Mouse (Mus musculus) CH12.LX (cell line): ENCODE data around the gene Lysmd3. TPM values are rescaled to one million over a fixed set of nuclear protein-coding genes. Genes with fewer than 3 reads are reported as not detected.

Experiments
- DNase-seq: peaks from one replicate; pipeline ENCODE4 v3.0.0-alpha.2; 2013; ENCODE audit errors: extremely low read depth
- H3K27ac ChIP-seq: 2 replicates; pipeline ENCODE4 v1.5.1; 2012; ENCODE audit warnings: low read depth, mild to moderate bottlenecking, control low read depth, moderate library complexity; ENCODE audit not compliant: insufficient read depth
- H3K27me3 ChIP-seq: replicated peaks from 2 replicates; pipeline ENCODE3; 2012; ENCODE audit warnings: inconsistent platforms
- H3K36me3 ChIP-seq, 2 experiments: replicated peaks in 1 of 2; 2 replicates each; pipeline versions ENCODE3 to v1.6.1; 2012; ENCODE audit warnings: inconsistent platforms in 1 of 2, low read length in 1 of 2, mild to moderate bottlenecking in 1 of 2, mixed read lengths in 1 of 2, moderate library complexity in 1 of 2; ENCODE audit not compliant: control insufficient read depth in 1 of 2, insufficient read depth in 1 of 2
- H3K4me1 ChIP-seq, 2 experiments: 2 replicates each; pipeline ENCODE4 v1.6.1; 2012; ENCODE audit warnings: inconsistent platforms in 1 of 2, moderate library complexity in 1 of 2; ENCODE audit not compliant: insufficient read depth in 2 of 2, control insufficient read depth in 1 of 2
- H3K4me2 ChIP-seq: 2 replicates; pipeline ENCODE4 v1.6.1; 2012; ENCODE audit warnings: low read depth, mild to moderate bottlenecking, control low read depth; ENCODE audit not compliant: poor library complexity, insufficient read depth, severe bottlenecking
- H3K4me3 ChIP-seq, 3 experiments: fragments of 150-350 bp in 1 of 3; sonication (generic) in 1 of 3; replicated peaks in 1 of 3; 2 replicates each; pipeline versions ENCODE3 to v1.5.1; 2011 to 2012; ENCODE audit warnings: low read depth in 2 of 3, low read length in 2 of 3, mild to moderate bottlenecking in 2 of 3, moderate library complexity in 2 of 3, control low read depth in 1 of 3, improper control_type of control experiment in 1 of 3, inconsistent platforms in 1 of 3, mixed read lengths in 1 of 3; ENCODE audit not compliant: poor library complexity in 1 of 3
- H3K79me2 ChIP-seq: replicated peaks from 2 replicates; pipeline ENCODE4 v1.6.1; 2012; ENCODE audit warnings: mild to moderate bottlenecking, moderate library complexity; ENCODE audit not compliant: control insufficient read depth, poor library complexity, insufficient read depth, severe bottlenecking; ENCODE audit errors: extremely low read depth
- H3K9ac ChIP-seq: 2 replicates; pipeline ENCODE4 v1.6.1; 2012; ENCODE audit warnings: low read depth, mild to moderate bottlenecking, control low read depth, moderate library complexity; ENCODE audit not compliant: insufficient read depth
- H3K9me3 ChIP-seq: replicated peaks from 2 replicates; pipeline ENCODE3; 2012; ENCODE audit warnings: low read length, inconsistent platforms, mixed read lengths
- CHD1 ChIP-seq: IDR thresholded peaks from 2 replicates; pipeline ENCODE4 v1.6.1; 2012; ENCODE audit warnings: low read depth, low read length, improper control_type of control experiment, inconsistent platforms
- ELF1 ChIP-seq: IDR thresholded peaks from 2 replicates; pipeline ENCODE4 v1.6.1; 2014; ENCODE audit warnings: low read depth, mild to moderate bottlenecking, inconsistent platforms, low read length, improper control_type of control experiment
- HCFC1 ChIP-seq: IDR thresholded peaks from 2 replicates; pipeline ENCODE4 v1.6.1; 2012; ENCODE audit warnings: low read depth, mild to moderate bottlenecking, inconsistent platforms, low read length, improper control_type of control experiment
- IRF4 ChIP-seq: IDR thresholded peaks from 2 replicates; pipeline ENCODE4 v1.6.1; 2014; ENCODE audit warnings: low read depth, mild to moderate bottlenecking, inconsistent platforms, low read length, improper control_type of control experiment
- JUN ChIP-seq: IDR thresholded peaks from 2 replicates; pipeline ENCODE4 v1.6.1; 2011; ENCODE audit warnings: low read depth, mild to moderate bottlenecking, low read length, improper control_type of control experiment, moderate library complexity; ENCODE audit not compliant: insufficient read depth
- KAT2A ChIP-seq: IDR thresholded peaks from 2 replicates; pipeline ENCODE4 v1.6.1; 2012; ENCODE audit warnings: low read length, improper control_type of control experiment, inconsistent platforms; ENCODE audit not compliant: insufficient replicate concordance
- MAFK ChIP-seq: IDR thresholded peaks from 2 replicates; pipeline ENCODE4 v1.6.1; 2011; ENCODE audit warnings: low read length, improper control_type of control experiment; ENCODE audit not compliant: insufficient replicate concordance
- MAZ ChIP-seq: IDR thresholded peaks from 2 replicates; pipeline ENCODE4 v1.6.1; 2012; ENCODE audit warnings: low read depth, mild to moderate bottlenecking, inconsistent platforms, low read length, improper control_type of control experiment, moderate library complexity
- MXI1 ChIP-seq: IDR thresholded peaks from 2 replicates; pipeline ENCODE4 v1.6.1; 2011; ENCODE audit warnings: mild to moderate bottlenecking, low read depth, low read length, improper control_type of control experiment
- NRF1 ChIP-seq: IDR thresholded peaks from 2 replicates; pipeline ENCODE4 v1.6.1; 2014; ENCODE audit warnings: low read depth, mild to moderate bottlenecking, inconsistent platforms, low read length, improper control_type of control experiment, moderate library complexity
- PAX5 ChIP-seq: IDR thresholded peaks from 2 replicates; pipeline ENCODE4 v1.6.1; 2012; ENCODE audit warnings: low read length, inconsistent platforms, mixed read lengths
- POLR2AphosphoS2 ChIP-seq: IDR thresholded peaks from 2 replicates; pipeline ENCODE4 v1.6.1; 2011; ENCODE audit warnings: low read depth, low read length, improper control_type of control experiment
- SIN3A ChIP-seq: IDR thresholded peaks from 2 replicates; pipeline ENCODE4 v1.6.1; 2012; ENCODE audit warnings: low read length, improper control_type of control experiment, inconsistent platforms
- SMC3 ChIP-seq: IDR thresholded peaks from 2 replicates; pipeline ENCODE4 v1.6.1; 2011; ENCODE audit warnings: low read depth, low read length, improper control_type of control experiment
- TCF12 ChIP-seq: IDR thresholded peaks from 2 replicates; pipeline ENCODE4 v1.6.1; 2014; ENCODE audit warnings: low read depth, mild to moderate bottlenecking, inconsistent platforms, low read length, improper control_type of control experiment
- UBTF ChIP-seq: IDR thresholded peaks from 2 replicates; pipeline ENCODE4 v1.6.1; 2012; ENCODE audit warnings: low read depth, mild to moderate bottlenecking, inconsistent platforms, low read length, improper control_type of control experiment, moderate library complexity
- USF1 ChIP-seq: IDR thresholded peaks from 2 replicates; pipeline ENCODE4 v1.6.1; 2014; ENCODE audit warnings: low read depth, mild to moderate bottlenecking, inconsistent platforms, low read length, improper control_type of control experiment
- USF2 ChIP-seq: conservative IDR thresholded peaks from 2 replicates; pipeline ENCODE4 v1.6.1; 2011; ENCODE audit warnings: low read depth, low read length, improper control_type of control experiment
- ZKSCAN1 ChIP-seq: IDR thresholded peaks from 2 replicates; pipeline ENCODE4 v1.6.1; 2012; ENCODE audit warnings: low read depth, inconsistent platforms, low read length, improper control_type of control experiment, borderline replicate concordance
- ZNF384 ChIP-seq: IDR thresholded peaks from 2 replicates; pipeline ENCODE4 v1.6.1; 2012; ENCODE audit warnings: low read depth, low read length, improper control_type of control experiment, inconsistent platforms
- dilution Hi-C: fragments of 300-500 bp; cut with MboI; formaldehyde crosslinking; loops from 2 replicates; pipeline ENCODE4 v1.14.3; 2020; ENCODE audit warnings: low sequenced_read_pairs; ENCODE audit not compliant: extremely low pct_unique_long_range_greater_than_20kb, extremely low pct_ligation_motif_present
- in situ Hi-C: fragments of 300-500 bp; cut with MboI; formaldehyde crosslinking; loops from 3 replicates; pipeline ENCODE4 v1.14.3; 2019; ENCODE audit warnings: low sequenced_read_pairs, low pct_ligation_motif_present, low pct_unique_long_range_greater_than_20kb, mixed read lengths
- polyA plus RNA-seq: library from polyadenylated mRNA; unstranded; fragments of >175 nt; gene quantifications from 2 replicates; pipeline ENCODE4 v1.2.1, GENCODE M21; 2012; ENCODE audit warnings: low read depth; ENCODE audit not compliant: insufficient read length
- total RNA-seq, 2 experiments: library from RNA; depleted of rRNA; stranded (reverse); fragments of 300-350 nt in 1 of 2; fragments of >200 nt in 1 of 2; gene quantifications; 2 replicates each; pipeline ENCODE4 v1.2.3; 2012 to 2014

Lysmd3 gene
- total and polyA plus RNA-seq, 3 experiments = 7.3 to 17.7 (median 15.1) TPM

DNA sequence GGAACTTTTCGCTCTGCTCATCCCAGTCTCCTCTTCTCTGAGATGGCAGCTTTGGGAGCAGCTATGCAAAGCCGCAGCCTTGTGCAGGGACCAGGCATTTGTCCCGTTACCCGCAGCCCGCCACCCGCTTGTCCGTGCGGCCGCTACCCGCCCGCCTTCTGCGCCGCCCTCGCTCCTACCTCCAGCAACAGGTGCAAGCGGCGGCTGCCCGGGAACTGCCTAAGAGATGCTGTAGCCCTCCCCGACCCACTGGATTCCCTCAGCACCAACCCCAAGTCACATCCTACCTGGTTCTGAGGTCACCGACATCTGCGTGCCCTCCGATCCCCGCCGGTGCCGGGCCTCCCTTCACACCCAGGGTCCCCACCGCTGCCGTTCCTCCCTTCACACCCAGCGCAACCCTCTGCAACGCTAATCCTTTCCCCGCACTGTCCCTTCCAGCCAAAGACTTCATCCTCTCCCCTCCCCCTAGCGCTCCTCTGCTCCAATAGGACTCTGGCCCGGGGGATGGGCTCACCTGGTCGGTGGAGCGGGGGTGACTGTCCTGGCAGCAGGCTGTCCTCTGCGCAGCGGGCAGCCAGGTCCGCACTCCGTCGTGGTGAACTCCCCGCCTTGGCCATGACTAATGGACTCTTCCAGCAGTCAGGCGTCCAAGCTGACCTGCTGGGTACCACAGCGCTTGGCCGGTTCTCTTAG lies 24.6 kb upstream of the Lysmd3 start, which contains the start of gene Adgrv1:
TSS of gene Adgrv1 (minus strand) at position 435 of the 696 bp plus-strand sequence.
- Histone ChIP-seq H3K4me1 (peaks cover 3% of the 10 kb centered on the region in 2 experiments; a peak in 3 of 4 replicates), H3K27me3 (no peaks in the 10 kb centered on the region), H3K9ac (no peak within 1 kb of the TSS), H3K4me3 (no peak within 1 kb of the TSS), H3K27ac (no peak within 1 kb of the TSS), H3K9me3 (no peaks in the 10 kb centered on the region), H3K79me2 (no peaks in the 10 kb centered on the region), H3K36me3 (no peaks in the 10 kb centered on the region), H3K4me2 (no peak within 1 kb of the TSS)
- DNase-seq = no peak
- in situ Hi-C loops (loop anchor here (25.0 kb wide), 1 partner anchor 196 kb away; no protein-coding TSS in a partner anchor), dilution Hi-C loops (no loop called here)
- TF ChIP-seq USF1 (no peak), MAZ (no peak)

DNA sequence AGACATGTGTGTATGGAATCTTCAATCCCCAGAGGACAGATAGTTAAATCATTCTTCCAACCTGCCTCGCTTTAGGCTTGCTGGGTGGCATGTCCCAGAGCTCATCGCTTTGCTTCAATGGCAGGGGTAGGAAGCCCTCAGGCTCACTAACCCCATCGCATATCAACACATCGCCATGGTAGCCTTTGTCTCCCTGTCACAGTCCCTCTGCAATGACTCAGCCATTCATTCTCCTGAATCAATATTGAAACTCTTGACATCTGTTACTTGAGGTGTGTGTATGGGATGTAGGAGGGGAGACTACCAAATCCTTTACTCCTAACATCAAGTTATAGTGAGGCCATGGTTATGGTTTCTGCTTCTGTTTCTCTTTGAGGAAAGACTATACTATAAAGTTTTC lies 17.8 kb upstream of the Lysmd3 start:
- Histone ChIP-seq H3K27ac (no peak overlapping the region), H3K36me3 (no peaks in the 10 kb centered on the region), H3K79me2 (no peaks in the 10 kb centered on the region), H3K4me2 (no peak overlapping the region), H3K4me1 (peaks cover 2 to 5% of the 10 kb centered on the region in 2 experiments; a peak in 1 of 4 replicates), H3K4me3 (no peak overlapping the region), H3K9me3 (no peaks in the 10 kb centered on the region), H3K27me3 (no peaks in the 10 kb centered on the region), H3K9ac (no peak overlapping the region)
- TF ChIP-seq ELF1 (no peak), PAX5 (no peak), JUN (no peak), CHD1 (no peak), USF1 (no peak), HCFC1 (no peak), TCF12 (no peak), NRF1 (no peak), IRF4 (no peak)
- dilution Hi-C loops (no loop called here), in situ Hi-C loops (loop anchor here (25.0 kb wide), 1 partner anchor 202 kb away; no protein-coding TSS in a partner anchor)
- no peak for DNase-seq

DNA sequence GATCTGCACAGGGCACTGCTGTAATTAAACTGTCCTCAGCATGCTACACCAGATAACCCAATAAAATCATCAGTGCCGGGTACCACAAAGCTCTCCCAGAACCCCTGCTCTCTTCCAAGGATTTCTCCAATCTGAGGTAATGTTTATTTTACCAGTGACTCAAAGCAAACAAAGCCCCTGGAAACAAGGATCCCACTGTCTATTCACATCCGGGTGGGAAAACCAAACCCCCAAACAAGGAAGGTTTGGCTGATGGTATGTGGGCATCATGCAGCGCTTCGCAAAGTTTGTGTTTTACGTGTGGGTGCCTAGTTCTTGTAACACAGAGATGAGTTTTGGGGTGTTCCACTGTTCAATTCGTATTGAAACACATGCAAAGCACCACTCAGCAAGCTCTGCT lies 16.6 kb upstream of the Lysmd3 start:
- H3K9me3 ChIP-seq = no peaks in the 10 kb centered on the region
- H3K79me2 ChIP-seq = no peaks in the 10 kb centered on the region
- in situ Hi-C loops = loop anchor here (25.0 kb wide), 1 partner anchor 204 kb away; no protein-coding TSS in a partner anchor
- peaks cover 2 to 5% of the 10 kb centered on the region in 2 experiments; a peak in 1 of 4 replicates for H3K4me1 ChIP-seq
- TF ChIP-seq ZKSCAN1 (no peak), SMC3 (no peak), UBTF (no peak), ZNF384 (no peak), KAT2A (no peak), MAFK (no peak), IRF4 (no peak), POLR2AphosphoS2 (no peak), ELF1 (no peak), TCF12 (no peak), MAZ (no peak), SIN3A (no peak), MXI1 (no peak), CHD1 (no peak), USF2 (no peak)
- TF ChIP-seq, all 38 proteins: peak for 0
- no peak for DNase-seq
- H3K4me2 ChIP-seq = no peak overlapping the region
- H3K36me3 ChIP-seq = no peaks in the 10 kb centered on the region
- no peaks in the 10 kb centered on the region for H3K27me3 ChIP-seq
- dilution Hi-C loops = no loop called here
- no peak overlapping the region for H3K27ac ChIP-seq
- H3K9ac ChIP-seq = no peak overlapping the region
- H3K4me3 ChIP-seq = no peak overlapping the region
